Mouse (Mus musculus): ENCODE data around the gene Onecut1.

Onecut1 gene

DNA sequence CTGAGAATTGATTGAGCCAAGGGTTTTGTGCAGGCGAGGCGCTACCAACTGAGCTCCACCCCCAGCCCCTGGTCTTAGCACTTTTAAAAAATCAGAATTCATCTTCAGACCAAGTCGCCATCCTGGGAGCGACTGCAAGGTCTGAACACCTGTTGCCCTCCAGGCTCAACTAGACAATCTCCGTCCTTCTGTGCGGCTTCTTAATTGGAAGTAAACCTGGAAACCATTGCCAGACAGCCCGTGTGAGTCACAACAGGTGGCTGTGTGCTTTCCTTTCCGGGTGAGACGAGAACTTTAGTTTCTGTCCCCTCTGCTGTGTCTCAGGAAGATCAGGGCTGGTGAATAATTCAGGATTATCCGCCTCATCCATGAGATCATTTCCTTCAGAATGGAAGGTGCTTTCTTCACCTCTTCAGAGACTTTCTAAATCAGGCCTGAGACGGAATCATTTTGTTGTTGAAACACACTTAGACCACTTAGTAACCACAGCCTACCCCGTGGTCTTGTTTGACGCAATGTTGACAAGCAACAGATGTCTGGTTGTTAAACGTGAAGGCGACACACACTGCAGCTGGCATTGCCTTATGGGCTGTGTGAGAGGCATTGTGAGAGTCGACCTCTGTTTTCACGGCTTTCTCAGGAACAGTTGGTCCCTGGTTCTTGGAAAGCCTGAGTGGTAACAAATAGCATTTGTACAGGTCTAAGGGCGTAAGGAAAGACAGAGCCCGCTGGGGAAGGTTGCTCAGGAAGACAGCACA lies 51.1 kb downstream of the Onecut1 start:
- DNase-seq: no peak

DNA sequence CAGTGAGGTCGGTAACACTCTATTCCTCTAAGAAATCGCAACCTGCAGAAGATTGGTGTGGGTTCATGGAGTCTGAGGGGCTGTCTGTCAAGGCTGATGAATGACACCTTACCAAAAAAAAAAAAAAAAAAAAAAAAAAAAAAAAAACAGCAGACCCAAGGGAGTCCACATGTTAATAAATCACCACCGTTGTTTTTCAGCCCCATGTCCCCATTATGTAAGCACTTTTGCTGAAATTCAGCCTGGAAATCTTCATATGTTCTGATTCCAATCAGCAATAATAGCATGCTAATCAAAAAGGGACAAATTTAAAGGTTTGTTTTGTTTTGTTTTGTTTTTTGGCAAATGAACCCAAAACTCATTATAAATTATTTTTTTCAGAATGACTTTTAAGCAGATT lies 53.9 kb downstream of the Onecut1 start:
- DNase-seq: peak in 1 of 2 experiments; percentile 51

DNA sequence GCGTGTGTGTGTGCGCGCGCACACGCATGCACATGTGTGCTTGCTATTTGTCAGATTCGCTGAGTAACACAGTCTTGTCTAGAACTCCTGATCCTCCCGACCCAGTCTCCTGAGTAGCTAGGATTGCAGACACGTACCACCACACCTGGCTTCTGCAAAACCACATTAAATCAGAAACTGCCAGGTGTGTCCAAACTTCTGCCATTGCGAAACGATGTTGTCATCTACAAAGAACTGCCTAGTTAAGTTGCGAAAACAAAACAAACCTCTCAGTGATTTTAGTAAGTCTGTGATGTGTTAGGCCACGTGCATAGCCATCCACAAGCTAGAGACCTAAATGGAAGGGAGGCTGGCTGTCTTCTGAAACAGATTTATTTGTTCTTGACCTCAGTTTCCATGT lies 58.7 kb downstream of the Onecut1 start:
- DNase-seq: no peak

GRCm38 (mm10) chr9:74921422-74921821 lies 59.7 kb downstream of the Onecut1 start:
- DNase-seq: peak; percentile 72 to 73

DNA sequence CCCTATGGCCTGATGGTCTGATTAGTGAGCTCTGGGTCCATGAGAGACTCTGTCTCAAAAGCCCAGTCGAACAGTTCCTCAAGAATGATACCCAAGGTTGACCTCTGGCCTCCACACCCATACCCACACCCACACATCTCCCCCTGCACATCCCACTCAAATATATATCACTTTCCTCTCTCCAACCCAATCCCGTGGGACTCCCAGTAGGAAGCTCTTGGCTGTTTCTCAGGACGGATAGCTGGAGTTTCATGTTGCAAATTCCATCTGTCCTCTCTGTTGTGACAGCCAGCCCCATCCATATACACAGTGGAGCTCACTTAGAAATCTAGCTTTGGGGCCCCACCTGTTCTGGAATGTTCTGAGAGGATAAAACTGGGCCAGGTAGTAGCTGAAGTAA lies 61.2 kb downstream of the Onecut1 start:
- no peak for DNase-seq

GRCm38 (mm10) chr9:74923291-74923977 lies 61.7 kb downstream of the Onecut1 start:
- DNase-seq: peak; percentile 71 to 80

- DNase-seq: no peak
These were observed 63.6 kb downstream of the Onecut1 start for GRCm38 (mm10) chr9:74925220-74925769.

DNA sequence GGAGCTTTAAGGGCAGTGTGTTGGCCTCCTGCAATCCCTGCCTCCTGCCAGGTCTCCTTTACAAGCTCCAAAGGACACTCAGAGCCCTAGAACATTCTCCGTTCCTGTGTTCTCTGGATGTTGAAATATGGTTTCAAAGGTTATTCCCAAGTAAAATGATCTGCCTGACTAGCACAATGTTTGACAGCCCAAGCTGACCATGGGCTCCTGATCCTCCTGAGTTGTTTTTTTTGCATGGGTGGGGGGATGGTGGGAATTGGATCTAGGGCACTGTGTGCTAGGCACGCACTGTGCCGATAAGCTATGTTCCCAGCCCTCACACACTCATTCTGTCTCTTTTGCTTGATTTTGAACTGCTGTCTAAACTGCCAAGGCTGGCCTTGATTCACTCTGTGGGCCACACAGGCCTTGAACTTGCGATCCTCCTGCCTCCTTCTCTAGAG lies 68.3 kb downstream of the Onecut1 start:
- DNase-seq: peak; percentile 71 to 80

DNA sequence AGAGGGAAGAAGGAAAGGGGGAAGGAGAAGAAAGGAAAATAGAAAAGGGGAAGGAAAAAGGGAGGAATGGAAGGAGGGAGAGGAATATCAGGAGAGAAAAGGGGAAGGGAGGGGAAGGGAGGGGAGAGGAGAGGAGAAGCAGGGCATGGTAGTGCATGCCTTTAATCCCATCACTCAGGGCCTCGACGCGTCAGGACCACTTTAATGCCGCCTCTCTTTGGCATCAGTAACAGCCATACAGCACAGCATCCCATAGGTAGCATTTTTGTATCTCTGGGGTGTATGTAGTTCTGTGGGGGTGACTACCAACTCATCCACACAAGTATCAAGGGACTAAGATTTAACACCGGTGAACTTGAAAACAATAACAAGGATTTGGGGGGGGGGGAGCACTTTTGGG lies 68.9 kb downstream of the Onecut1 start:
- DNase-seq: no peak

DNA sequence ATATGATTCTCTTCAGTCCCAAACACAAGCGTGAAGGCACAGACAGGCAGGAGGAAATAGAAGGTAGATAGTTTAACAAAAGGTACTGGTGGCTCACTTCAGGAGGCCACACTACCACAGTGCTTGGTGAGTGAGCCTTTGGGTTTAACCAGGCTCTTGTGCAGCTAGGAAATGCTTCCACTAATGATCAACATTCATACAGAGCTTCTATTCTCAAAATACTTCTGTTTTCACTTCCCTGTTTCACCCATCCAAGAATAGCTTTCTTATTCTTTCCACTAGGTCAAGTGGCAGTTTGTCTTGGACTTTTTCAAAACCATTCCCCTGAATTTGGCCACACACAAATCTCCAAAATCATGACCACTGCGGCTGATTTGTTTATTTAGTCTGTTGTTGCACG lies 73.6 kb downstream of the Onecut1 start:
- DNase-seq: no peak

DNA sequence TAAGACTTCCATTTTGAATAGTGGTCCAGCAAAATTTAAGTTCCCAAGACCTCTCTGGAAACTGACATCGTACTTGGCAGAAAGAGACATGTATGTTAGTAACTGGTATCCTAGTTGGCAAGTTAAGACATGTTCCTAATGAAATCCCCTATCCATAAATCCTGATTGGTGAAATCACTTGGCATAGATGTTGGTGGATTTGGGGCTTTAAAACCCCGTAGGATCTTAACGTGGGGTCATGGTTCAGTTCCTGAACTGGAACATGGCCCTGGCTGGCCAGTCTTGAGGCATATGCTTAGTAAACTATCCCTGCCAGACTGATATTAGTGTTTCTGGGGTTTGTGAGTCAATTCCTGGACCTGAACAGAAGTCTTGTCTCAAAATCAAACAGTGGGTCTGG lies 76.0 kb downstream of the Onecut1 start:
- DNase-seq: no peak

DNA sequence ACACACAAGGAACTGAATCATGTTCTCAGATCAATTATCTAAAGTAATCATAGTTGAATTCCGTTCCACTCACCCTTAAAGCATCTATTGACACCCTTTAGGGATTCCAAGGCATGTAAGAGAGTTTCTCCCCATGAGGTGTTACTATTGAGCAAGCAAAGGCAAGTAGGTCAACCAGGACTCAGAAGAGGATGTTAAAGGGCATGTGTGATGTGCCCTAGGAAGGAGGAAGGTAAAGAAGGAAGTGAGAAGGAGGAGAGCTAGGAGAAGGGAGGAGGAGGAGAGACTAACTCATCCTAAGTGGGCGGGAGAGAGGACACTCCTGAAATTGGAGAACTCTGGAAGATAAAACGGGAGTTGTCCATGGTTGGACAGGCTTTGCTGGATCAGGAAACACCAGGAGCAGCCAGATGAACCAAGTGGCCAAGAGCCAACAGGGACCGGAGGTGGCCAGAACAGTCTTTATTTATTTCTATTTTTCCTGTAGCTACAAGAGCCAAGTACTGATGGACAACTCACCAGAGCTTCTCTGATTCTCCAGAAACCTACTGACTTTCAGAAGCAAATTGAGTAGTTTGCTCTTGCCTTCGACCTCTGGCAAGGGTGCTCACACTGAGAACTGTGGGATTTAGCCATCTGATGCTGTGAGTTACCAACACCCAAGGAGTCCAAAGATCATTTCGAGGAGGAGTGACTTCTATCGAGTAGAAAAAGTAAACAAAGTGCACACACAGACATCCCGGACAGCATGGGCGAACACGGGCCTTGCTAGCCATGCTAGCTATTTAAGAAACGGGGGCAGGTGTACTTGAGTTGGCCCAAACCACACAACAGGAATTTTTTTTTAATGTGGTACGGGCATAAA lies 77.2 kb downstream of the Onecut1 start:
- DNase-seq: peak; percentile 78 to 81
